Mouse (Mus musculus) heart, adult 2 months (tissue): ENCODE data around the gene 9230102O04Rik. TPM values are rescaled to one million over a fixed set of nuclear protein-coding genes. Genes with fewer than 3 reads are reported as not detected.
A peak's percentile ranks its signal among the peaks of the same experiment; 100 is the strongest.

Experiments
- DNase-seq, 2 experiments: peaks; one replicate each; pipeline ENCODE4 v3.0.0; 2021
- H3K27ac ChIP-seq: fragments of 200-600 bp; 2 replicates; pipeline ENCODE4 v1.8.1; 2022
- H3K27me3 ChIP-seq: fragments of 200-500 bp; 2 replicates; pipeline ENCODE4 v1.6.1; 2012; ENCODE audit warnings: mild to moderate bottlenecking, low read length, inconsistent platforms, mixed read lengths; ENCODE audit not compliant: control insufficient read depth, insufficient read depth
- H3K36me3 ChIP-seq: fragments of 200-500 bp; 2 replicates; pipeline ENCODE4 v1.6.1; 2012; ENCODE audit warnings: low read length, inconsistent platforms; ENCODE audit not compliant: control insufficient read depth, insufficient read depth
- H3K4me1 ChIP-seq: fragments of 200-500 bp; 2 replicates; pipeline ENCODE4 v1.6.1; 2011; ENCODE audit warnings: low read length; ENCODE audit not compliant: control insufficient read depth, insufficient read depth
- H3K4me3 ChIP-seq: fragments of 200-600 bp; 2 replicates; pipeline ENCODE4 v1.8.1; 2022
- H3K79me2 ChIP-seq: fragments of 200-500 bp; replicated peaks from 2 replicates; pipeline ENCODE4 v1.6.1; 2012; ENCODE audit warnings: mild to moderate bottlenecking, inconsistent platforms, low read length, moderate library complexity, mixed read lengths; ENCODE audit not compliant: control insufficient read depth, insufficient read depth
- H3K9ac ChIP-seq: fragments of 200-500 bp; 2 replicates; pipeline ENCODE4 v1.6.1; 2012; ENCODE audit warnings: low read depth, mild to moderate bottlenecking, control low read depth, inconsistent platforms, low read length, mixed read lengths
- CTCF ChIP-seq: fragments of 200-600 bp; IDR thresholded peaks from 2 replicates; pipeline ENCODE4 v1.8.1; 2022; ENCODE audit warnings: antibody characterized with exemption, mild to moderate bottlenecking, moderate library complexity
- EP300 ChIP-seq: fragments of 200-500 bp; IDR thresholded peaks from 2 replicates; pipeline ENCODE4 v1.6.1; 2011; ENCODE audit warnings: low read depth, low read length, control low read depth; ENCODE audit not compliant: insufficient read depth
- POLR2A ChIP-seq: fragments of 200-500 bp; IDR thresholded peaks from 2 replicates; pipeline ENCODE4 v1.6.1; 2011; ENCODE audit warnings: mild to moderate bottlenecking, low read depth, low read length, control low read depth; ENCODE audit not compliant: insufficient read depth
- WGBS: fragments of 180-500 bp; shearing (Covaris S2); methylation state at CpG from one replicate; pipeline ENCODE4 v1.1.7; 2018; 5-methylcytosine and 5-hydroxymethylcytosine counted together
- intact Hi-C: fragments of 180-260 bp; cut with DNase I; formaldehyde crosslinking; loops from one replicate; pipeline ENCODE4 v1.15.1; 2025
- polyA plus RNA-seq: library from polyadenylated mRNA; depleted of rRNA; stranded (reverse); fragments of >200 nt; gene quantifications from 2 replicates; pipeline ENCODE4 v1.2.3, GENCODE M21; 2012
- total RNA-seq, 2 experiments: library from RNA; stranded (reverse); gene quantifications; 2 replicates each; pipeline ENCODE4 v1.2.3; 2021

9230102O04Rik gene
- total and polyA plus RNA-seq, 3 experiments, result not detected

DNA sequence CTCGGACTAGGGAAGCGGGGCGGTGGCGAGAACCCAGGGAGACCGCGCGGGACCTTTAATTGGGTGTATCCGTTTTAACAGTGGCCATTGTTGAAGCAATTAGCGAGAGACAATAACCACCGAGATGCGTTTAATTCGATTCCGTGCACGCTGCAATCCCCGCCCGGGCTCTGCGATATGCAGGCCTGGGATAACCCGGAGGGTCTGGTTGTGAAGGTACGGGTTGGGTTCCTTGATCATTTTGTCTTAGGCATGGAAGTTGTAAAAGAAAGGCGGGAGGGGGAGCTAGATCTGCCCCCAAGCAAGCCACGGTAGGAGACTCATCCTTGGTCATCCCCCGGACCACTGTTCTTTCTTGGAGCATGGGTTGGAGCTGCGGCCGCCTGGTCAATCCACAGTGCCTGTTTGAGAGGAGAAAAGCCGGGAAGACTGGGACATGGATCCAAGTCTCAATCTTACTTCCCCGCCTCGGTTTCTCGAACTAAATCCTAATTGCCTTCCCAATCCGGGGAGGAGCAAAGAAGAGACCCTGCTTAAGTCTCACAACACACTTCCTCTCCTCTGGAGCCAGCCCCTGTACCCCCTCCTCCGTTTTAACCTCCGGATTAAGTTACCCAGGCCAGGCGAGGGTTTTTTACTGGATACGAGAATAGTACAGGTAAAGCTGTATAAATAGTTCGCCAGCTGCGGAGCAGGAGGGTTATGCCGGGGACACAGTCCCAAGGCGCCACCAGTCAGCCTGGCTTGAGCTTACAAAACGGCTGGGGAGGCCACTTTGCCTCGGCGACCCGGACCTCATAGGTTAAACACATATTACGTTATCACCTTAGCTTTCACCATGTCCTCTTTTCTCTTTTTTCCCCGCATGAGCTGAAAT is 6.2 kb downstream of the 9230102O04Rik start:
- TF ChIP-seq POLR2A (no peak), CTCF (no peak), EP300 (no peak)
- peak overlapping the region; percentile 45 for H3K4me3 ChIP-seq
- DNase-seq, result peak in 1 of 2 experiments; percentile 56
- intact Hi-C loops, result loop anchor here (5.0 kb wide), 1 partner anchor 124 kb away; no protein-coding TSS in a partner anchor
- H3K27ac ChIP-seq, result no peak overlapping the region
- H3K79me2 ChIP-seq, result no peaks in the 10 kb centered on the region
- peaks cover 31% of the 10 kb centered on the region for H3K27me3 ChIP-seq
- H3K36me3 ChIP-seq, result no peaks in the 10 kb centered on the region
- no peaks in the 10 kb centered on the region for H3K4me1 ChIP-seq
- H3K9ac ChIP-seq, result peak overlapping the region; percentile 29; the same call in 1 of the 2 replicates
- WGBS, result 4% methylated on average over 43 of the region's 43 CpGs

DNA sequence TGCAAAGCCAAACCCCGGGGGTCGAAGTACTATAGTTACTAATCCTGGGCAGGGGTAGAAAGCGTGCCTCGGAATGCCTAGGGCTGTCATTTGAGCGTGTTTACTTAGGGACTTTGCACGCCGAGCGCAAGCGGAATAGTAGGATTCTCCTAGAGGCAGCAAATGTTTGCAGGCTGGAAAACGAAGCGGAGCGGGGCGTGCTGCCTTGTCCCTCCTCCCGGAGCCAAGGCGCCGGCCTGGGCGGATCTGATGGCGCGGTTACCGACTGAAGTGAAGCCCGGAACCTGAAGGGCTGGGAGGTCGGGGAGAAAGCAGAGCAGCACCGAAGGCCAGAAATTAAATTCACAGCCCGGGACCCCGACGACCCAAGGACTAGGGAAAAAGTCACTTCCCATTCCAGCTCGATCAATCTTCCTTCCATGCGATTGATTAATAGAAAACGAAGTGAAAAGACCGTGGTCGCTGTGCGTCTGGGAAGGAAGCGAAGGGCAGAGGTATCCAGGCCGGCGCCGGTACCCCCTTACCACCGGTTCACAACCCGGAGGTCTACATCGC is 6.9 kb downstream of the 9230102O04Rik start:
- 2% methylated on average over 39 of the region's 39 CpGs for WGBS
- H3K4me1 ChIP-seq, result no peaks in the 10 kb centered on the region
- no peaks in the 10 kb centered on the region for H3K36me3 ChIP-seq
- no peaks in the 10 kb centered on the region for H3K79me2 ChIP-seq
- peak overlapping the region; percentile 45 for H3K4me3 ChIP-seq
- peaks cover 27% of the 10 kb centered on the region for H3K27me3 ChIP-seq
- peak overlapping the region; percentile 29; the same call in 1 of the 2 replicates for H3K9ac ChIP-seq
- peak; percentile 52 to 69 for DNase-seq
- intact Hi-C loops, result loop anchor here (5.0 kb wide), 1 partner anchor 125 kb away; no protein-coding TSS in a partner anchor
- H3K27ac ChIP-seq, result no peak overlapping the region
- TF ChIP-seq EP300, result no peak
- no peak for TF ChIP-seq POLR2A
- no peak for TF ChIP-seq CTCF

GRCm38 (mm10) chr2:9881611-9882023 is 7.7 kb downstream of the 9230102O04Rik start:
- H3K4me3 ChIP-seq, result no peak overlapping the region
- no peaks in the 10 kb centered on the region for H3K4me1 ChIP-seq
- no peaks in the 10 kb centered on the region for H3K79me2 ChIP-seq
- H3K27me3 ChIP-seq, result peaks cover 26% of the 10 kb centered on the region
- WGBS, result 15% methylated on average over 13 of the region's 13 CpGs
- H3K36me3 ChIP-seq, result no peaks in the 10 kb centered on the region
- intact Hi-C loops, result loop anchor here (5.0 kb wide), 1 partner anchor 126 kb away; no protein-coding TSS in a partner anchor
- peak in 1 of 2 experiments; percentile 35 for DNase-seq
- H3K27ac ChIP-seq, result no peak overlapping the region
- no peak for TF ChIP-seq POLR2A
- no peak for TF ChIP-seq CTCF
- TF ChIP-seq EP300, result no peak
- no peak overlapping the region for H3K9ac ChIP-seq

DNA sequence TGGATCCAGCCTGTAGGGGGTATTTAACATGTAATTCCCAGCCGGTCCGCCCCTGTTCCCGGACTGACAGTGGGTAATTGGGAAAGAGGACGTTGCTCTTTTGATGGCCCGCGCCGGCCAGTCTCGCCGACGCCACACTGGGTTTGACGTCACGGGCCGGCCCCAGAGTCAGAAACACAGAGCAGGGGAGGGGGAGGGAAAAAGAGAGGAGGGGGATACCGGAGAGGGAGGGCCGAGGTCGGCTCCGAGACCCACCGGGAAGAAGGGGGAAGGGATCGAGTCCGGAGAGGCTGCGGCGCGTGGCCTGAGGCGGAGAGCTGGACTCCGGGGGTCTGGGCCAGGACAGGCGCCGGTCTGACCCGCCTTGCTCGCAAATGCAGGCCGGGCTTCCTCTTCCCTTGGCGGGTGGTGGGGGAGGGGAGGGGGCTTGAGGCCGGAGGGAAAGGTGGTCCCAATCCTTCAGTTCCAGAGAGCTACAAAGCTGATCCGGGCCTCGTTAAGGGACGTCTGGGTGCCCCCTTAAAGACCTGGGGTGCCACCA is 8.2 kb downstream of the 9230102O04Rik start, which contains the start of gene 4930412O13Rik:
TSS of gene 4930412O13Rik (plus strand) at position 202 of the 541 bp plus-strand sequence.
- no peaks in the 10 kb centered on the region for H3K79me2 ChIP-seq
- no peak within 1 kb of the TSS for H3K4me3 ChIP-seq
- no peaks in the 10 kb centered on the region for H3K36me3 ChIP-seq
- no peak within 1 kb of the TSS for H3K27ac ChIP-seq
- peaks cover 26% of the 10 kb centered on the region for H3K27me3 ChIP-seq
- peak in 1 of 2 experiments; percentile 40 for DNase-seq
- no peak within 1 kb of the TSS; the same call in 1 of the 2 replicates for H3K9ac ChIP-seq
- intact Hi-C loops, result loop anchor here (5.0 kb wide), 1 partner anchor 126 kb away; no protein-coding TSS in a partner anchor
- 4% methylated on average over 35 of the region's 35 CpGs for WGBS
- TF ChIP-seq POLR2A (no peak), CTCF (no peak), EP300 (no peak)
- H3K4me1 ChIP-seq, result no peaks in the 10 kb centered on the region

GRCm38 (mm10) chr2:9880271-9880670 is 9.1 kb downstream of the 9230102O04Rik start:
- TF ChIP-seq EP300, result no peak
- TF ChIP-seq POLR2A, result no peak
- TF ChIP-seq CTCF, result no peak
- H3K4me1 ChIP-seq, result no peaks in the 10 kb centered on the region
- 31% methylated on average over 11 of the region's 11 CpGs for WGBS
- intact Hi-C loops, result loop anchor here (5.0 kb wide), 1 partner anchor 127 kb away; no protein-coding TSS in a partner anchor
- H3K4me3 ChIP-seq, result no peak overlapping the region
- H3K79me2 ChIP-seq, result no peaks in the 10 kb centered on the region
- no peak overlapping the region for H3K27ac ChIP-seq
- H3K27me3 ChIP-seq, result peaks cover 25% of the 10 kb centered on the region
- no peak for DNase-seq
- no peak overlapping the region for H3K9ac ChIP-seq
- H3K36me3 ChIP-seq, result no peaks in the 10 kb centered on the region
